Mouse (Mus musculus) kidney, adult 2 months (tissue): ENCODE measurements around the gene Ryr3. TPM values are rescaled to one million over a fixed set of nuclear protein-coding genes. Genes with fewer than 3 reads are reported as not detected.

Experiments
- DNase-seq: peaks from one replicate; pipeline ENCODE4 v3.0.0; 2021
- H3K27ac ChIP-seq: fragments of 200-500 bp; 2 replicates; pipeline ENCODE4 v1.5.1; 2012; ENCODE audit warnings: low read depth, low read length, control low read depth, inconsistent platforms; ENCODE audit not compliant: insufficient read depth
- H3K27me3 ChIP-seq: fragments of 200-500 bp; replicated peaks from 2 replicates; pipeline ENCODE4 v1.6.1; 2012; ENCODE audit warnings: mild to moderate bottlenecking, moderate library complexity, low read length, inconsistent platforms; ENCODE audit not compliant: control insufficient read depth, insufficient read depth
- H3K36me3 ChIP-seq: fragments of 200-500 bp; 2 replicates; pipeline ENCODE4 v1.6.1; 2012; ENCODE audit warnings: mild to moderate bottlenecking, moderate library complexity, low read length, inconsistent platforms; ENCODE audit not compliant: control insufficient read depth, insufficient read depth
- H3K4me1 ChIP-seq: fragments of 200-500 bp; 2 replicates; pipeline ENCODE4 v1.6.1; 2011; ENCODE audit warnings: low read length; ENCODE audit not compliant: control insufficient read depth, insufficient read depth
- H3K4me3 ChIP-seq: fragments of 200-500 bp; 2 replicates; pipeline ENCODE4 v1.5.1; 2011; ENCODE audit warnings: mild to moderate bottlenecking, low read depth, low read length, control low read depth; ENCODE audit not compliant: insufficient read depth
- CTCF ChIP-seq: fragments of 200-500 bp; conservative IDR thresholded peaks from 2 replicates; pipeline ENCODE4 v1.5.1; 2011; ENCODE audit warnings: low read depth, mild to moderate bottlenecking, control low read depth, low read length, moderate library complexity, mixed read lengths; ENCODE audit not compliant: insufficient read depth, insufficient read length
- POLR2A ChIP-seq: fragments of 200-500 bp; IDR thresholded peaks from one replicate; pipeline ENCODE4 v1.6.1; 2011; ENCODE audit warnings: low read depth, low read length, control low read depth
- WGBS: fragments of 180-500 bp; shearing (Covaris S2); methylation state at CpG from one replicate; pipeline ENCODE4 v1.1.7; 2018; 5-methylcytosine and 5-hydroxymethylcytosine counted together
- polyA plus RNA-seq: library from polyadenylated mRNA; depleted of rRNA; stranded (reverse); fragments of >200 nt; gene quantifications from 2 replicates; pipeline ENCODE4 v1.2.3, GENCODE M21; 2012

Gene Ryr3
- polyA plus RNA-seq, 1 experiment: 0.08 TPM

GRCm38 (mm10) chr2:112751416-112751815 lies 465.5 kb downstream of the Ryr3 start:
- DNase-seq: no peak
- Histone ChIP-seq H3K4me1 (no peaks in the 10 kb centered on the region), H3K27ac (no peak overlapping the region), H3K27me3 (no peaks in the 10 kb centered on the region), H3K36me3 (no peaks in the 10 kb centered on the region), H3K4me3 (no peak overlapping the region)
- TF ChIP-seq CTCF: no peak
- TF ChIP-seq POLR2A: no peak
- WGBS: 77% methylated on average over 5 of the region's 5 CpGs

- DNase-seq: no peak
- H3K4me3 ChIP-seq: no peak overlapping the region
- no peak for TF ChIP-seq CTCF
- TF ChIP-seq POLR2A: no peak
- no peaks in the 10 kb centered on the region for H3K27me3 ChIP-seq
- H3K4me1 ChIP-seq: no peaks in the 10 kb centered on the region
- H3K27ac ChIP-seq: no peak overlapping the region
- 95% methylated on average over 1 of the region's 1 CpGs for WGBS
- no peaks in the 10 kb centered on the region for H3K36me3 ChIP-seq
Observed at GRCm38 (mm10) chr2:112748532-112748931, 468.4 kb downstream of the Ryr3 start.

GRCm38 (mm10) chr2:112732942-112733341 lies 484.0 kb downstream of the Ryr3 start:
- no peaks in the 10 kb centered on the region for H3K4me1 ChIP-seq
- TF ChIP-seq POLR2A: no peak
- TF ChIP-seq CTCF: no peak
- H3K4me3 ChIP-seq: no peak overlapping the region
- 54% methylated on average over 2 of the region's 2 CpGs for WGBS
- H3K36me3 ChIP-seq: no peaks in the 10 kb centered on the region
- no peak for DNase-seq
- H3K27ac ChIP-seq: no peak overlapping the region
- no peaks in the 10 kb centered on the region for H3K27me3 ChIP-seq

- DNase-seq: no peak
- WGBS: 64% methylated on average over 6 of the region's 6 CpGs
- H3K4me1 ChIP-seq: no peaks in the 10 kb centered on the region
- no peaks in the 10 kb centered on the region for H3K36me3 ChIP-seq
- TF ChIP-seq CTCF (no peak), POLR2A (no peak)
- H3K27ac ChIP-seq: no peak overlapping the region
- no peaks in the 10 kb centered on the region for H3K27me3 ChIP-seq
- no peak overlapping the region for H3K4me3 ChIP-seq
Observed at GRCm38 (mm10) chr2:112727842-112728241, 489.1 kb downstream of the Ryr3 start.

GRCm38 (mm10) chr2:112721217-112721616 lies 495.7 kb downstream of the Ryr3 start:
- no peak overlapping the region for H3K4me3 ChIP-seq
- WGBS: 83% methylated on average over 1 of the region's 1 CpGs
- TF ChIP-seq POLR2A (no peak), CTCF (no peak)

GRCm38 (mm10) chr2:112720715-112721114 lies 496.2 kb downstream of the Ryr3 start:
- no peak overlapping the region for H3K27ac ChIP-seq

More at GRCm38 (mm10) chr2:112721217-112721616, 495.7 kb downstream of the Ryr3 start:
- H3K4me1 ChIP-seq: no peaks in the 10 kb centered on the region
- no peaks in the 10 kb centered on the region for H3K36me3 ChIP-seq
- no peak for DNase-seq
- H3K27ac ChIP-seq: no peak overlapping the region
- no peaks in the 10 kb centered on the region for H3K27me3 ChIP-seq

GRCm38 (mm10) chr2:112714648-112715047 lies 502.2 kb downstream of the Ryr3 start:
- TF ChIP-seq POLR2A (no peak), CTCF (no peak)

More at GRCm38 (mm10) chr2:112720715-112721114, 496.2 kb downstream of the Ryr3 start:
- Histone ChIP-seq H3K36me3 (no peaks in the 10 kb centered on the region), H3K27me3 (no peaks in the 10 kb centered on the region), H3K4me3 (no peak overlapping the region), H3K4me1 (no peaks in the 10 kb centered on the region)
- TF ChIP-seq CTCF (no peak), POLR2A (no peak)
- DNase-seq: no peak
- WGBS: 67% methylated on average over 3 of the region's 3 CpGs

GRCm38 (mm10) chr2:112681817-112682216 lies 535.1 kb downstream of the Ryr3 start:
- H3K36me3 ChIP-seq: no peaks in the 10 kb centered on the region
- H3K4me1 ChIP-seq: no peaks in the 10 kb centered on the region
- DNase-seq: no peak
- H3K4me3 ChIP-seq: no peak overlapping the region
- TF ChIP-seq POLR2A: no peak
- no peak for TF ChIP-seq CTCF
- no peaks in the 10 kb centered on the region for H3K27me3 ChIP-seq
- no peak overlapping the region for H3K27ac ChIP-seq
- 80% methylated on average over 5 of the region's 5 CpGs for WGBS

More at GRCm38 (mm10) chr2:112714648-112715047, 502.2 kb downstream of the Ryr3 start:
- no peak for DNase-seq
- Histone ChIP-seq H3K4me1 (no peaks in the 10 kb centered on the region), H3K4me3 (no peak overlapping the region), H3K27ac (no peak overlapping the region), H3K27me3 (no peaks in the 10 kb centered on the region), H3K36me3 (no peaks in the 10 kb centered on the region)
- 55% methylated on average over 4 of the region's 4 CpGs for WGBS
